Mouse (Mus musculus) right cerebral cortex, postnatal 25 days (tissue): ENCODE results near the gene Zscan12.

Experiments used
- DNase-seq: peaks from one replicate; pipeline ENCODE4 v3.0.0; 2022

Gene Zscan12

DNA sequence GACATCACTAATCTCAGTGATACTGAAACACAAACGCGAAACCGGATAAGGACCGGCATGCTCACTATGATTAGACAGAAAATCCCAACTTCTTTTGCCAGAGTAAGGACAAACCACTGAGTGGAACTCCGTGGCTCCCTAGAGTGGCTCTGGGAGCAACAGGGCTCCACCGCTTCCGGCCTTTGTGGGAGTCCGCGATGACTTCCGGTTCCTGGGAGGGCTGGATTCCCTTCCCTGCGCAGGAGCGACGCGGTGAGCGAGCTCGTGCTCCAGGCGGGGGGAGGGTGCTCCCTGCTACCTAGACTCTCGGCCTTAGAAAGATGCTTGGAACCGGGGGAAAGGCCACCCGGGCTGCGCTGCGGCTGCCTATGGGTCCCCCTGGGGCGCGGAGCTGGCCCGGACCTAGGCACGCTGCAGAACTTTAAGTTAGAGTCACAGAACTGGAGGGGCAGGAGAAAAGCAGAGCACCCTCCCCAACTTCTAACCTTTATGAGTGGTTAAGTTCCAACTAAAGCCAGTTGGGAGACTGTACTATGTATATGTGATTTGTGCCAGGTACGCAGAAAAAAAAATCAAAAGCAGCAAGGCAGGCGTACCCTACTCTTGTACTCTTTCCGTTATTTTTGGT is at the start of gene Zscan12:
Zscan12 (plus strand) TSS at position 200 of the 628 bp plus-strand sequence.
- peak; percentile 89 for DNase-seq

- no peak for DNase-seq
Measured at GRCm38 (mm10) chr13:21312854-21313253, 49.8 kb upstream of the Zscan12 start.

DNA sequence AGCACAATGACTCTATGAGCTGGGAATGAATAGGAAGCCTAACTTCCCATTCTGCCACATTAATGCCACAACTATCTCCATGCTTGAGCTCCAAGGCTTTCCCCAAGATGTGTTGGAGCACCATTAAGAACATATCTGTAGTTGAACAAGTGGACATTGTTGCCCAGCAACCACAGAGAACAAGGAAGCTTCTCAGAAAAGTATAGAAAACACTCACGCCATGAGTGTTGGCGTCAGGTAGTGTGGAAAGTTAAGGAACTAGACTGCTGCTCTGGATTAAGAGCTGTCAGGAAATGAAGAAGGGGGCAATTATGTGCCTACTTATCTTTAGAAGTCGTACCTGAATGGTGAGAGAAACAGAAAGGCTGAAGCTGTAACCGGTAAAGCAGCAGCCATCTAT is 48.7 kb upstream of the Zscan12 start:
- DNase-seq = no peak

DNA sequence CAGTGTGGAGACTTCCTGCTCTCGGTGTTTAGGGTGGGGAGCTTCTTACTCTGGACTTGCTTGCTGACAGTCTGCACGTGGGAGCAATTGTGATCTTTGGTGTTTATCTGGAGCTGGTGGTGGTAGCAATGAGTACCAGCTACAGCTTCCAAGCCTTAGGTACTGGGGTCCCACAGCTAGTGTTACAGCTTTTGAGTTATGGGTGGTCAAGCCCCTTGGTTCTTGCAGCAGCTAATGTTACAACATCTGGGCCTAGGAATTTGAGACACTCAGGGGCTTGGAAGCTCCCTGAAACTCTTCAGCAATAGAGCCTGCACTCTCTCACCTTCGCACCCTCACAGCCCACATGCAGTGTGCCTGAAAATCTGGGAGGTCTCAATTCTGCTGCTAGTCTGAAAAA is 42.4 kb upstream of the Zscan12 start:
- no peak for DNase-seq

DNA sequence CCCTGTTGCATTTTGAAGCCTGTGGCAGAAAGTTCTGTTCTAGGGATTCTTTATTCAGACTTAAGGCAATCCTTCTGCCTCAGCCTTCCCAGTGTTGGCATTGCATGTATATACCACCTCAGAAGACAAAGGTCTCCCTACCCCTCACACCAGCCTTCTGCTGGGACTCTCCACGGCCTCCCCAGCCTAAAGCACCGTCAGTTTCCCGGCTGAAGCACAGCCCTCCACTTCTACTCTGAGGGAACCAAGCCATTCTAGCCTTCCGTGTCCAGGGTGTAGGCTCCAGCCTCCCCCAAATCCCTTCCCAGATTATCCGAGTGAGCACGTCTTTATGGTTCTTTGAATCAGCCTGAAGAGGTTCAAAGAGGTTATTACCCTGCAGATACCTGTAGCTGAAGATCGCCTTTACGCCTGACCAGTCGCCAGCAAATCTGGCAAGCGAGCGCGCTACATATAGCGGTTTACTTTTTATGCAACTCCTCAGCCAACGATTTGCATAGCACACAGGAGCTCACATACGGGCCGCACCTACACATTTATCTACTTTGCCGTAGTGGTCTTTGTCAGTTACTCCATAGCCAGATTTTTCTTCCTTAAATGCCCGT is 40.6 kb upstream of the Zscan12 start:
- peak; percentile 25 for DNase-seq

DNA sequence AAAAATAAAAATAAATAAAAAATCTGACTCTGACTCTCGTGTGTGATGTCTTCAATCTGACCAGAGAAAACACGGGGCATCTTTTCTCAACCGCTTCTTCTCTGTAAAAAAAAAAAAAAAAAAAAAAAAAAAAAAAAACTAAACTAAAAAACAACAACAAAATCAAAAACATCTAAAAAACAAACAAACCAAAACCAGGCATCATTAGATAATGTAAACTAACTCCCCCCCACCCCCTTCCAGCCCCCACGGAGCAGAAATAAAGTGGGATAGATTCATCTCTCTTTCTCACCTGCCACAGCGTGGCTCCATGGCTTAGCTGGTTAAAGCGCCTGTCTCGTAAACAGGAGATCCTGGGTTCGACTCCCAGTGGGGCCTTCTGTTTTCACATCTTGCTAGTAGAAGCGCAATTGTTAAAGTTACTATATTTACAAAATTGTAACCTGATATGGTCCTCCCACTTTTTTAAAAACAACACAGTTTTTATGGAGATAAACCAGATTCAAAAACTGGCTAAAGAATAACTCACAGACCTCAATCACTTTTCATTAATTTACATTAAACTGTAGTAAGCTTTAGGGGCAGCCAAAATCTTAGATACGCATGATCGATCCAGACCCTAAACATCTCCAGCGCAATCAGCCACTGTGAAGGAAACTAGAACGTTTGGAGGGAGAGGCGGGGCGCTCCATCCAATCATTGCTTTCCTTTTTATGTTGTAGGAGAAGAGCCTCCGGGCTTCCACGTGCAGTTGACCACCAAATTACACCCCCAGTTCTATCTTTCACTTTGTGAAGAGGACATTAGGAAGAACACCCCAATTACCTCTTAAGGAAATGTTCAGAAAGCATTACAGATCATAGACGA is 39.9 kb upstream of the Zscan12 start:
- DNase-seq = peak; percentile 50

DNA sequence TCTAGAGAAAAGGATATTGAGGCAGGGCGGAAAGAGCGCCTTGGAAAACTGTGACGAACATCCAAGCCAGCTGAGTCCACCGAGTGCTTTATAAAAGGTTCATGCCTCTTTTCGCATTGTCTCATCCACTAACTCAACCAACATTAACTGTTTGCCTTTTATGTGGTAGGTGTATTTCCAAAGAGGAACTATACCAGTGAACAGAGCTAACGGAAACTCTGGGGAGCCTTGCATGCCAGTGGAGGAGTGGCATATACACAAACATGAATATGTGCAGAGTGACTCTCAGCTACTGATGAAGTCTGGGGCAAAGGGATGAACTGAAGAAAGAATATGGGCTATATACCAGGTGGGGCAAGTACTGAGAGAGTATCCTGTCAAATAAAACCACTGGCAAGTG is 39.2 kb upstream of the Zscan12 start:
- DNase-seq = no peak

GRCm38 (mm10) chr13:21326191-21326590 is 36.4 kb upstream of the Zscan12 start:
- no peak for DNase-seq

GRCm38 (mm10) chr13:21326657-21327211 is 35.9 kb upstream of the Zscan12 start:
- DNase-seq = peak; percentile 76

- DNase-seq = no peak
Measured at GRCm38 (mm10) chr13:21327424-21327823, 35.2 kb upstream of the Zscan12 start.

GRCm38 (mm10) chr13:21346610-21347009 is 16.0 kb upstream of the Zscan12 start, which contains the start of gene Olfr1367:
Gene Olfr1367, plus strand, starts transcription at chr13:21346910.
- DNase-seq = no peak

GRCm38 (mm10) chr13:21350593-21350992 is 12.0 kb upstream of the Zscan12 start:
- DNase-seq = no peak

GRCm38 (mm10) chr13:21363719-21364118 is 1.1 kb downstream of the Zscan12 start:
- DNase-seq = no peak

GRCm38 (mm10) chr13:21366635-21367034 is 4.0 kb downstream of the Zscan12 start:
- no peak for DNase-seq

DNA sequence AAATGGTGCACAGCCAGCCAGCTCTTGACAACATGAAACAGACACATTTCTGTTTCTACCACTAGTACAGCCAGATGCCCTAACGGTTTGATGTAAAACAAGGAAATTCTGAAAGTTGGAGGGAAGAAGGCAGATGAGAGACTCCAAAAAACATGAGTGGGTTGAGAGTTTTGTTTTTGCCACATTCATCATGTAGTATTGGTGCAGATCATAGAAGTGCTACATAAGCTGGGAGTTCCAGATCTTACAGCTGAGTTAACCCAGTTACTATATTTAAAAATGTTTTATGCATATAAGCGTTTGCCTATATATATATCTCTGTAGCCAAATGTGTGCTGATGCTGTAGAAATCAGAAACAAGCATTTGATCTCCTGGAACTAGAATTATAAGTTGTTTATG is 10.1 kb downstream of the Zscan12 start:
- DNase-seq = no peak

- no peak for DNase-seq
Measured at GRCm38 (mm10) chr13:21377773-21378172, 15.2 kb downstream of the Zscan12 start.

DNA sequence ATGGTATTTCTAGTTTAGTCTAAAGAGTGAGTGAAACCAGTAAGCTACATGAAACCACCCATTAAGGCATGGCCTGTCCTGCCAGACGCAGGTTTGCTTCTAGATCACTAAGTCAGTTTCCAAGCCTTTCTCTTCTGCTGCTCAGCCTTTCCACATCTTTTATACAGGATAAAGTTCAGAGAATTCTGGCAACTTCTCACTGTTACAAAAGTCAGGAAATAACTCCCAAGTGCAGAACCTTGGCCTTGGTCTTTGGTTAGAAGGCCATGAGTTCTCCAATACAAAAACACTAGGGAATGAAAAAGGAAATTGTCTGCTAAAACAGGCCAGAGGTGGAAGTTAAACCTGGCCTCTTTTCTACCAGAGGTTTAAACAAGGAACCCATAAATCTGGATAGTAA is 32.6 kb downstream of the Zscan12 start:
- no peak for DNase-seq

- DNase-seq = no peak
Measured at GRCm38 (mm10) chr13:21395623-21396022, 33.0 kb downstream of the Zscan12 start.

DNA sequence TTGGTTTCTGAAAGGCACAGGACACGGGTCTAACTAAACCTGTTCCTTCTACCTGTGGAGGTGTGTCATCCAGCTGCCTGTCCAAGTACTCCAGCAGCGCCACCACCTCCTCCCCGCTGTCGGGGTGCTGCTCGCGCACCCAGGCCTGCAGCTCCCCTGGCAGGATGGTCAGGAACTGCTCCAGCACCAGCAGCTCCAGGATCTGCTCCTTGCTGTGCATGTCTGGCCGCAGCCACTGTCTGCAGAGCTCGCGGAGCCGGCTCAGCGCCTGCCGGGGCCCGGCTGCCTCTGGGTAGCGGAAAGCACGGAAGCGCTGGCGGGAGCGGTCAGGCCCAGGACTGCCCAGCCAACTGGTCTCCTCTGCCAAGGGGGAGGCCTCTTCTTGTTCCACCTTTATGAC is 33.4 kb downstream of the Zscan12 start:
- DNase-seq = peak; percentile 13

- no peak for DNase-seq
Measured at GRCm38 (mm10) chr13:21397486-21397885, 34.9 kb downstream of the Zscan12 start.

- DNase-seq = no peak
Measured at GRCm38 (mm10) chr13:21401166-21401565, 38.5 kb downstream of the Zscan12 start.

- no peak for DNase-seq
Measured at GRCm38 (mm10) chr13:21401636-21402286, 39.1 kb downstream of the Zscan12 start.

DNA sequence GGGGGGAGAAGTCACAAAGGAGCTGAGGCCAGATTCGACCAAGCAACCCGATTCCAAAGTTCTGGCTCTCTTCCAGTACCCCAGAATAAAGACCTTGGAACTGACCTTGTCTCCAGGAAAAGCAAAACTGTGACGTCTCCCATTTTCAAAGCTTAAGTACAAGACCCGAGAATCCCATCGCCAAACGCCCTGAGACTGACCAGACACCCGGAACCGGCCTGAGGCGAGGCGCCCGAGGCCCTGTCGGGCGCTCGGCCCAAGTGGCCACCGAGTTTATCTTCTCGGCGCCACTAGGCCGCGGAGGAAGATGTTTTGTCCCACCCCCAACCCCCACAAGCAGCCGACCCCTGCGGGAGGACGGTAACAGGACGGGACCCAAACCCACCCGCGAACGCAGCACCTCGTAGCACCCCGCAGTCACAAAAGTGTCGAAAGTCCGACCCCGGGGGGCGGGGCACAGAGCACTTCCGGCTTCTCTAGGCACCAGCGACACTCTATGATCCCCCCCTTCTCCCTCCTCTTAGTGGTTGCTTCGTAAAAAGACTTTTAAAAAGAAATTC is 39.7 kb downstream of the Zscan12 start, which contains the start of gene Zkscan3:
Zkscan3 (minus strand) TSS at position 469 of the 560 bp plus-strand sequence.
- peak; percentile 81 for DNase-seq
